Mouse (Mus musculus) stomach, postnatal 0 days (tissue): ENCODE data around the gene Ahsa1. TPM values are rescaled to one million over a fixed set of nuclear protein-coding genes. Genes with fewer than 3 reads are reported as not detected.

Experiments
- ATAC-seq: fragments of 200-750 bp; cut with Nextera tagmentation; 2 replicates; pipeline ENCODE4 v1.8.0; 2017; ENCODE audit not compliant: low FRiP score, low TSS enrichment
- DNase-seq: peaks from one replicate; pipeline ENCODE4 v3.0.0-alpha.2; 2016; ENCODE audit warnings: low spot score
- H3K27ac ChIP-seq: fragments of 300-500 bp; sonication (generic); replicated peaks from 2 replicates; pipeline ENCODE4 v1.5.1; 2014; ENCODE audit warnings: mild to moderate bottlenecking, control low read depth
- H3K27me3 ChIP-seq: fragments of 300-500 bp; sonication (generic); 2 replicates; pipeline ENCODE4 v1.6.1; 2014; ENCODE audit warnings: low read length; ENCODE audit not compliant: control insufficient read depth, insufficient read depth
- H3K36me3 ChIP-seq: fragments of 300-500 bp; sonication (generic); 2 replicates; pipeline ENCODE4 v1.6.1; 2014; ENCODE audit warnings: low read length, mixed read lengths; ENCODE audit not compliant: control insufficient read depth, insufficient read depth
- H3K4me1 ChIP-seq: fragments of 300-500 bp; sonication (generic); replicated peaks from 2 replicates; pipeline ENCODE4 v1.6.1; 2014; ENCODE audit warnings: antibody characterized with exemption; ENCODE audit not compliant: control insufficient read depth, insufficient read depth
- H3K4me2 ChIP-seq: fragments of 300-500 bp; sonication (generic); replicated peaks from 2 replicates; pipeline ENCODE4 v1.6.1; 2014; ENCODE audit warnings: low read depth, mild to moderate bottlenecking, control low read depth, moderate library complexity
- H3K4me3 ChIP-seq: fragments of 300-500 bp; sonication (generic); 2 replicates; pipeline ENCODE4 v1.5.1; 2014; ENCODE audit warnings: low read depth, low read length, control low read depth
- H3K9ac ChIP-seq: fragments of 300-500 bp; sonication (generic); 2 replicates; pipeline ENCODE4 v1.6.1; 2014; ENCODE audit warnings: mild to moderate bottlenecking, low read length, control low read depth, mixed read lengths
- H3K9me3 ChIP-seq: fragments of 300-500 bp; sonication (generic); 2 replicates; pipeline ENCODE4 v1.6.1; 2016; ENCODE audit warnings: low read length; ENCODE audit not compliant: control insufficient read depth
- CTCF ChIP-seq: IDR thresholded peaks from 2 replicates; pipeline ENCODE4 v1.5.1; 2016; ENCODE audit warnings: antibody characterized with exemption, low read depth, mild to moderate bottlenecking, moderate library complexity
- EP300 ChIP-seq: optimal IDR thresholded peaks from 2 replicates; pipeline ENCODE3; 2016; ENCODE audit warnings: antibody characterized with exemption
- WGBS: fragments of 180-500 bp; shearing (Covaris S2); extraction: QIAGEN DNeasy Blood & Tissue Kit; methylation state at CpG from one replicate; pipeline ENCODE4 v1.1.7; 2014; 5-methylcytosine and 5-hydroxymethylcytosine counted together
- polyA plus RNA-seq: library from polyadenylated mRNA; unstranded; fragments of >200 nt; fragmentation: Nextera tagmentation; extraction: Ambion mirVana; gene quantifications from 2 replicates; pipeline ENCODE4 v1.2.1, GENCODE M21; 2015

Ahsa1 gene
- polyA plus RNA-seq, 1 experiment from 2014 or later, result 94.9 TPM

GRCm38 (mm10) chr12:87284268-87284667 is 18.0 kb downstream of the Ahsa1 start:
- Histone ChIP-seq H3K36me3 (no peaks in the 10 kb centered on the region), H3K4me2 (no peak overlapping the region), H3K27me3 (no peaks in the 10 kb centered on the region), H3K4me3 (no peak overlapping the region), H3K27ac (no peak overlapping the region), H3K9ac (no peak overlapping the region), H3K4me1 (no peaks in the 10 kb centered on the region), H3K9me3 (no peaks in the 10 kb centered on the region)
- WGBS, result 71% methylated on average over 4 of the region's 4 CpGs
- ATAC-seq, result no peak
- no peak for TF ChIP-seq EP300
- no peak for TF ChIP-seq CTCF
- DNase-seq, result no peak

GRCm38 (mm10) chr12:87284726-87285125 is 18.4 kb downstream of the Ahsa1 start:
- WGBS, result 69% methylated on average over 5 of the region's 5 CpGs
- no peaks in the 10 kb centered on the region for H3K36me3 ChIP-seq
- no peaks in the 10 kb centered on the region for H3K4me1 ChIP-seq

GRCm38 (mm10) chr12:87289100-87289499 is 22.8 kb downstream of the Ahsa1 start:
- 88% methylated on average over 5 of the region's 5 CpGs for WGBS
- no peak for TF ChIP-seq EP300
- no peak for TF ChIP-seq CTCF
- Histone ChIP-seq H3K4me1 (no peaks in the 10 kb centered on the region), H3K9ac (no peak overlapping the region), H3K4me2 (no peak overlapping the region), H3K27ac (no peak overlapping the region), H3K36me3 (no peaks in the 10 kb centered on the region), H3K4me3 (no peak overlapping the region), H3K27me3 (no peaks in the 10 kb centered on the region), H3K9me3 (no peaks in the 10 kb centered on the region)
- DNase-seq, result no peak
- ATAC-seq, result no peak

More at GRCm38 (mm10) chr12:87284726-87285125, 18.4 kb downstream of the Ahsa1 start:
- no peak overlapping the region for H3K9ac ChIP-seq
- DNase-seq (no peak), ATAC-seq (no peak)
- H3K4me2 ChIP-seq, result no peak overlapping the region
- no peaks in the 10 kb centered on the region for H3K9me3 ChIP-seq
- no peak overlapping the region for H3K4me3 ChIP-seq
- TF ChIP-seq EP300, result no peak
- no peak for TF ChIP-seq CTCF
- H3K27ac ChIP-seq, result no peak overlapping the region
- no peaks in the 10 kb centered on the region for H3K27me3 ChIP-seq

GRCm38 (mm10) chr12:87293934-87294333 is 27.7 kb downstream of the Ahsa1 start:
- TF ChIP-seq CTCF (no peak), EP300 (no peak)
- H3K4me3 ChIP-seq, result no peak overlapping the region
- H3K27me3 ChIP-seq, result no peaks in the 10 kb centered on the region
- H3K4me2 ChIP-seq, result no peak overlapping the region
- no peaks in the 10 kb centered on the region for H3K9me3 ChIP-seq
- no peak for DNase-seq
- H3K4me1 ChIP-seq, result no peaks in the 10 kb centered on the region
- no peaks in the 10 kb centered on the region for H3K36me3 ChIP-seq
- ATAC-seq, result peak; percentile 10; the same call in 1 of the 2 replicates
- no peak overlapping the region for H3K9ac ChIP-seq
- WGBS, result 75% methylated on average over 6 of the region's 6 CpGs
- H3K27ac ChIP-seq, result no peak overlapping the region

GRCm38 (mm10) chr12:87299037-87299656 is 32.9 kb downstream of the Ahsa1 start:
- ATAC-seq (peak; percentile 51), DNase-seq (no peak)
- H3K27me3 ChIP-seq, result no peaks in the 10 kb centered on the region

GRCm38 (mm10) chr12:87299657-87300440 is 33.6 kb downstream of the Ahsa1 start, which contains the start of gene Ism2:
Ism2 (minus strand) TSS chr12:87299705.
- Histone ChIP-seq H3K27ac (no peak within 1 kb of the TSS), H3K9ac (peak within 1 kb of the TSS; percentile 67), H3K9me3 (no peaks in the 10 kb centered on the region), H3K4me2 (peak within 1 kb of the TSS; percentile 98), H3K4me3 (peak within 1 kb of the TSS; percentile 73), H3K36me3 (no peaks in the 10 kb centered on the region), H3K27me3 (no peaks in the 10 kb centered on the region), H3K4me1 (0 out of 2 replicates have a peak, but pooled peaks cover 2% of the 10 kb centered on the region)
- ATAC-seq, result peak; percentile 82
- TF ChIP-seq EP300 (no peak), CTCF (no peak)
- DNase-seq, result peak; percentile 57
- WGBS, result 0% methylated on average over 75 of the region's 86 CpGs

More at GRCm38 (mm10) chr12:87299037-87299656, 32.9 kb downstream of the Ahsa1 start:
- peak overlapping the region; percentile 98 for H3K4me2 ChIP-seq
- no peaks in the 10 kb centered on the region for H3K36me3 ChIP-seq
- H3K9me3 ChIP-seq, result no peaks in the 10 kb centered on the region
- 0 out of 2 replicates have a peak, but pooled peaks cover 2% of the 10 kb centered on the region for H3K4me1 ChIP-seq
- peak overlapping the region; percentile 67 for H3K9ac ChIP-seq
- H3K27ac ChIP-seq, result no peak overlapping the region
- H3K4me3 ChIP-seq, result peak overlapping the region; percentile 73
- WGBS, result 9% methylated on average over 29 of the region's 29 CpGs
- TF ChIP-seq CTCF (no peak), EP300 (no peak)
